ENCODE assay signal across 23 mouse cellular contexts in the genomic region with DNA sequence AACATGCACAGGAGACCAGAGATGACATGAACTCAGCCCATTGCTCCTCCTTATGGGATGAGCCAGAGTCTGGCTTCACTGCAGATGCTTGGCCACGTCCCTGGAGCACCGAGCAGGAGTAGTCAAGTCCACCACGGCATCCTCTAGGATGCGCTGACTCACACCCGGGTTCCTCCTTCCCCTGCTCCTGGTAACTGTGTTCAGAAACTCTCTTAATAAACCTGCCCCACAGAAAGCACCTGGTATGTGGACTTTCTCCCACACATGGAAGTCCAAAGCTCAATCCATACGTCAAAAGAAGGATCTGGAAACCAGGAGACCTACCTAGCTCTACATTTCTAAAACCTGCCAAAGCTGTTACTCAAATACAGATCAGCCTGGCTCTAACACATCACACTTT.
"Had no signal": no experiment of that assay in that cellular context is flagged by ENCODE, and none has a peak within 500 bp of the region (broad histone marks: within the 10 kb centered on the region; RNA-seq: fewer than 3 reads in every experiment).

No protein-coding gene starts in this region.

- DNase-seq: kidney, adult 2 months; kidney, postnatal 25 days; layer of hippocampus, postnatal 36 days; left cerebral cortex, postnatal 4 days; liver; lung, adult 18-20 months; lung, postnatal 10 days; lung, postnatal 36 days; retina, postnatal 1 day; thymus, adult 18-20 months; thymus, postnatal 14 days had no signal

- H3K4me1 ChIP-seq: limb, embryonic 13.5 days; lung, embryonic 15.5 days; midbrain, embryonic 10.5 days; midbrain, embryonic 13.5 days; neural tube, embryonic 13.5 days had no signal

- H3K27ac ChIP-seq: kidney, postnatal 0 days; left cerebral cortex, adult 2 months; limb, embryonic 13.5 days; liver, embryonic 12.5 days; liver, embryonic 15.5 days; lung, embryonic 15.5 days; midbrain, embryonic 10.5 days; midbrain, embryonic 13.5 days; neural tube, embryonic 13.5 days had no signal

- H3K36me3 ChIP-seq: limb, embryonic 13.5 days; liver, embryonic 12.5 days; liver, embryonic 15.5 days; lung, embryonic 15.5 days; midbrain, embryonic 10.5 days; midbrain, embryonic 13.5 days; neural tube, embryonic 13.5 days had no signal

- H3K9me3 ChIP-seq: limb, embryonic 13.5 days; liver, embryonic 12.5 days; liver, embryonic 15.5 days; lung, embryonic 15.5 days; midbrain, embryonic 10.5 days; midbrain, embryonic 13.5 days; neural tube, embryonic 13.5 days had no signal

- H3K4me3 ChIP-seq: left cerebral cortex, adult 2 months; limb, embryonic 13.5 days; liver, embryonic 12.5 days; liver, embryonic 15.5 days; lung, embryonic 15.5 days; megakaryocyte, embryonic 14.5 days; midbrain, embryonic 10.5 days; midbrain, embryonic 13.5 days; myocyte; neural tube, embryonic 13.5 days had no signal

- H3K4me2 ChIP-seq: limb, embryonic 13.5 days; liver, embryonic 12.5 days; liver, embryonic 15.5 days; lung, embryonic 15.5 days; midbrain, embryonic 13.5 days; neural tube, embryonic 13.5 days had no signal

- ATAC-seq: liver, embryonic 12.5 days; midbrain, embryonic 13.5 days; midbrain, embryonic 16.5 days had no signal

- H3K27me3 ChIP-seq: limb, embryonic 13.5 days; liver, embryonic 12.5 days; liver, embryonic 15.5 days; lung, embryonic 15.5 days; midbrain, embryonic 13.5 days; neural tube, embryonic 13.5 days had no signal

- H3K9ac ChIP-seq: limb, embryonic 13.5 days; liver, embryonic 12.5 days; liver, embryonic 15.5 days; lung, embryonic 15.5 days; midbrain, embryonic 13.5 days; neural tube, embryonic 13.5 days had no signal
